Mouse (Mus musculus) spleen, adult 12 weeks (tissue): ENCODE measurements around the gene Ptpre.

Experiments
- DNase-seq: peaks from one replicate; pipeline ENCODE4 v3.0.0; 2022; ENCODE audit warnings: low spot score

Ptpre gene

DNA sequence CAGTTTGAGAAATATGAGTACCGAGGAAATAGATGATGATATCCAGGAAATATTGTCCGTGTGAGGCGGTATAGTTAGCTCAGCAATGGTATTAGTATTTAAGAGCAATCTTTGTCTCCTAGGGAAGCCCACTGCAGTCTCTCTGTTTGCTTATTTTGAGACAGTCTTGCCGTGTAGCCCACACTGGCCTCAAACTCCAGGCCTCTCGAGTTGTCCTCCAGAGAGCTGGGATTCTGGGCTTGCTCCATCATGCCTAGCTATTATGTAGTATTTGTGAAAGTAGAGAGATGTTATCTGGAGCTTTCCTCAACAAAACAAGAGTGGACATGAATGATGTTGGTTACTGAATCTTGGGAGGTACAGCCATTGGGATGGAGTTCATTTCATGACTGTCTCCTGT is 197.1 kb downstream of the Ptpre start:
- DNase-seq: no peak

DNA sequence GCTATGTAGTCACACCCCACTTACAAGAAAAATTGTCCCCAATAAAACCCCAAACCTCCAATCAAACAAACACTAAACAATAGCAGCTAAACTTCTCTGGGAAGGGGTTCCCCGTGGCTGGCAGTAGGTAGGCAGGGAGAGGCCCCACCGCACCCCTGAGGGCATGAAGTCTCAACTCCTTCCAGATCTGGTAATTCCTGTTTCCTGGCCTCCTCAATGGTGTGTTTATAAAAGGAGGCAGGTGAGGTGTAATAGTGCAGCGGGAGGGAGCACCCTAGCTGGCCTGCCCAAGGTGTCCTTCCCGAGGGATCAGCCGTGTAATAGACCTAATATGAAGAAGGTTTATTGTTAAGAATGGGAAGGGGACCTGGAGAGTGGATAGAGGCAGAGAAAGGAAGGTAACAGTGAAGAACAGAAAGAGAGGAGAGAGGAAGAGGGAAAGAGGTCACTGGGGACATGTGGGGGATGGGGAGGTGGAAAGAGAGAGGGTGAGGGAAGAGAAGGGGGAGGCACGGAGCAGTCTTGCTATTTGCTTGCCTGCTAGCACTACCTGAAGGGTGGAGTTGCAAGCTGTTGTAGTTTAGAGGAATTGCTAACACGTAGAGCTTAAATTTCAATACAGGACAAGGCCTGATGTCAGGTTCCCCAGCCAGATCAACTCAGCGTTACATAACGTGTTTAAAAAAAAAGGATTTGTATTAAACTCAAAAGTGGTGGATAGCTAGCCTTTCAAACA is 197.8 kb downstream of the Ptpre start:
- DNase-seq: no peak
